Mouse (Mus musculus): ENCODE results near the gene Arpc2.
A peak's percentile ranks its signal among the peaks of the same experiment; 100 is the strongest.

Gene Arpc2

GRCm38 (mm10) chr1:74239162-74239561, 3.3 kb downstream of the Arpc2 start:
- DNase-seq (ENCODE audit: low spot score in 2 of 2), result no peak

- DNase-seq (ENCODE audit: low spot score in 2 of 2), result peak; percentile 55 to 60
These were observed 3.7 kb downstream of the Arpc2 start for GRCm38 (mm10) chr1:74239618-74240017.

- peak; percentile 89 to 90 for DNase-seq (ENCODE audit: low spot score in 2 of 2)
These were observed 4.4 kb downstream of the Arpc2 start for GRCm38 (mm10) chr1:74240311-74240710.

- no peak for DNase-seq (ENCODE audit: low spot score in 2 of 2)
These were observed 4.9 kb downstream of the Arpc2 start for GRCm38 (mm10) chr1:74240832-74241231.

GRCm38 (mm10) chr1:74245525-74245924, 9.6 kb downstream of the Arpc2 start:
- no peak for DNase-seq (ENCODE audit: low spot score in 2 of 2)

- no peak for DNase-seq (ENCODE audit: low spot score in 2 of 2)
These were observed 12.9 kb downstream of the Arpc2 start for GRCm38 (mm10) chr1:74248799-74249198.

GRCm38 (mm10) chr1:74249331-74249980, 13.6 kb downstream of the Arpc2 start:
- DNase-seq (ENCODE audit: low spot score in 2 of 2), result no peak

GRCm38 (mm10) chr1:74250096-74250495, 14.2 kb downstream of the Arpc2 start:
- DNase-seq (ENCODE audit: low spot score in 2 of 2), result no peak

GRCm38 (mm10) chr1:74255704-74256345, 19.9 kb downstream of the Arpc2 start:
- no peak for DNase-seq (ENCODE audit: low spot score in 2 of 2)

- no peak for DNase-seq (ENCODE audit: low spot score in 2 of 2)
These were observed 20.9 kb downstream of the Arpc2 start for GRCm38 (mm10) chr1:74256782-74257181.

- DNase-seq (ENCODE audit: low spot score in 2 of 2), result no peak
These were observed 26.6 kb downstream of the Arpc2 start for GRCm38 (mm10) chr1:74262510-74262909.

- no peak for DNase-seq (ENCODE audit: low spot score in 2 of 2)
These were observed 32.9 kb downstream of the Arpc2 start for GRCm38 (mm10) chr1:74268750-74269149.

GRCm38 (mm10) chr1:74271659-74272058, 35.8 kb downstream of the Arpc2 start:
- no peak for DNase-seq (ENCODE audit: low spot score in 2 of 2)

- DNase-seq (ENCODE audit: low spot score in 2 of 2), result no peak
These were observed 39.1 kb downstream of the Arpc2 start for GRCm38 (mm10) chr1:74275015-74275414.

- no peak for DNase-seq (ENCODE audit: low spot score in 2 of 2)
These were observed 41.2 kb downstream of the Arpc2 start for GRCm38 (mm10) chr1:74277041-74277440.

GRCm38 (mm10) chr1:74277883-74278537, 42.1 kb downstream of the Arpc2 start:
- no peak for DNase-seq (ENCODE audit: low spot score in 2 of 2)

GRCm38 (mm10) chr1:74278538-74278937, 42.7 kb downstream of the Arpc2 start, which contains the start of gene Gpbar1:
Gene Gpbar1 (plus strand): TSS chr1:74278550.
- no peak for DNase-seq (ENCODE audit: low spot score in 2 of 2)

GRCm38 (mm10) chr1:74278988-74279387, 43.1 kb downstream of the Arpc2 start:
- no peak for DNase-seq (ENCODE audit: low spot score in 2 of 2)

- no peak for DNase-seq (ENCODE audit: low spot score in 2 of 2)
These were observed 44.9 kb downstream of the Arpc2 start for GRCm38 (mm10) chr1:74280591-74281325.

- DNase-seq (ENCODE audit: low spot score in 2 of 2), result no peak
These were observed 45.5 kb downstream of the Arpc2 start for GRCm38 (mm10) chr1:74281372-74281771.

GRCm38 (mm10) chr1:74281886-74282285, 46.0 kb downstream of the Arpc2 start:
- DNase-seq (ENCODE audit: low spot score in 2 of 2), result no peak

All from right cerebral cortex, adult 2 months (tissue).